Mouse (Mus musculus) R1 (cell line): Measurements from ENCODE around the gene Mrpl55.
"Not testable (repeated sequence)": the region's sequence is repeated elsewhere in the genome, so short reads cannot be mapped to it uniquely, and the experiment has no call there.

Source experiments
- DNase-seq: peaks from one replicate; pipeline ENCODE4 v3.0.0-alpha.2; 2018; ENCODE audit warnings: low read depth, low spot score

The Mrpl55 gene

GRCm38 (mm10) chr11:59191231-59192058 lies 10.8 kb upstream of the Mrpl55 start:
- DNase-seq, result peak; percentile 91

GRCm38 (mm10) chr11:59192059-59192386 lies 10.3 kb upstream of the Mrpl55 start, which contains the start of gene Guk1:
Guk1 (minus strand) TSS chr11:59192212.
- DNase-seq, result no peak

DNA sequence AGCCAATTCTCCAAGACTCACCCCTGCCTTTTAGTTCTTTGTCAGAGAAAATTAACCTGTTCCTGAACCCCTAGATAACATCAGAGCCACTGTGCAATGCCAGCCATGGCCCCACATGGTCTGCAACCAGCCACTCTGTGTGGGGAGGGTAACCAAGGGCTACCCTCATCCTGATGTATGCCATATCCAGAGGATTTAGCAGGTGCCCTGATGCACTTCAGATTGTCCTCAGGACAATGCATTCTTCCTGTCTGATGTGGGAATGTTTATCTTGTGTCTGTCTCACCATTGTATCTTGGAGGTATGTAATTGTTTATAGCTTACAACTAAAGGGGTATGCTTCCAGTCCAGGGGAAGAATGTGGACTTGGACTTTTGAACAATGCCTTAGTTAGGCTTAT lies 6.1 kb upstream of the Mrpl55 start:
- no peak for DNase-seq

- no peak for DNase-seq
These were observed 877 bp upstream of the Mrpl55 start for GRCm38 (mm10) chr11:59201216-59202002.

- DNase-seq, result peak; percentile 94
These were observed 6.0 kb downstream of the Mrpl55 start, which contains the start of gene 2310033P09Rik for GRCm38 (mm10) chr11:59208153-59208831. 2310033P09Rik (plus strand) TSS chr11:59208321.

- peak; percentile 74 for DNase-seq
These were observed 6.7 kb downstream of the Mrpl55 start for GRCm38 (mm10) chr11:59209003-59209441.

- no peak for DNase-seq
These were observed 7.3 kb downstream of the Mrpl55 start for GRCm38 (mm10) chr11:59209580-59209979.

- no peak for DNase-seq
These were observed 7.7 kb downstream of the Mrpl55 start for GRCm38 (mm10) chr11:59210020-59210419.

- DNase-seq, result not testable (repeated sequence)
These were observed 9.3 kb downstream of the Mrpl55 start for GRCm38 (mm10) chr11:59211561-59211960.

GRCm38 (mm10) chr11:59212320-59212719 lies 10.0 kb downstream of the Mrpl55 start:
- DNase-seq, result not testable (repeated sequence)

DNA sequence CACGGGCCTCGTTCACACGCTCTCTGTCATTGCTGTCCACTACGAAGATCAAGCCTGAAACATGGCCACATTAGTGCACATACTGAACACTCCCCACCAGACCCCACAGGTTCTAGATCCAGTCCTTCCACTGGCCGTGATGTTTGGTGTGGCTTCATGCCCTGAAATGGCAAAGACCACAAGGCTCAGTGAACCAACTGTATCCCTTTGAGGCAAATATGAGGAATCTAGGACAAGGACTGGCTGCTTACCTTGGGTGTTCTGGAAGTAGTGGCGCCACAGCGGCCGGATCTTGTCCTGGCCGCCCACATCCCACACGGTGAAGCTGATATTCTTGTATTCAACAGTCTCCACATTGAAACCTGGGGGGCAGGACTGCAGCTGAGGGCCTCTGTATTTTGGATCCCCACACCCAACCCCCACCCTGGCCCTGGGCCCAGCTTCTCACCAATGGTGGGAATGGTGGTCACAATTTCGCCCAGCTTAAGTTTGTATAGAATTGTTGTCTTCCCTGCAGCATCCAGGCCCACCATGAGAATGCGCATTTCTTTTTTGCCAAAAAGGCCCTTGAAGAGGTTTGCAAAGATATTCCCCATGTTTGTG lies 10.7 kb downstream of the Mrpl55 start:
- DNase-seq, result no peak

DNA sequence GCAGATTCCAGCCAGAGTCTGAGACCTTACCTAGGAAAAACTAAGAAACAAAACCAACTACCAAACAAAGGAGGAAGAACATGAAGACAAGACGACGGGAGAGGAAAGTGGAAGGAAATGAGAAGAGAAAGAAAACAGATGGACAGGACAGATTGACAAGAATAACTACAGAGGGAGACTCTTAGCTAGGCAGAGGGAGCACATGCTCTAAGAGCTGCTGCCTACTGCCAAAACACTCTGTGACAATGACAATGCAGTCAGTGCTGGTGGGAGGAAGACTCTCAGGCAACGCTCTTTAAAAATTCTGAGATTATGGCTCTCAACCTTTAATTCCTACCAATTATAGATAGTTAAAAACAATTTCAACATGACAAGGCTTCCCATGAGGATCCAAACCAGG lies 14.7 kb downstream of the Mrpl55 start:
- DNase-seq, result no peak

DNA sequence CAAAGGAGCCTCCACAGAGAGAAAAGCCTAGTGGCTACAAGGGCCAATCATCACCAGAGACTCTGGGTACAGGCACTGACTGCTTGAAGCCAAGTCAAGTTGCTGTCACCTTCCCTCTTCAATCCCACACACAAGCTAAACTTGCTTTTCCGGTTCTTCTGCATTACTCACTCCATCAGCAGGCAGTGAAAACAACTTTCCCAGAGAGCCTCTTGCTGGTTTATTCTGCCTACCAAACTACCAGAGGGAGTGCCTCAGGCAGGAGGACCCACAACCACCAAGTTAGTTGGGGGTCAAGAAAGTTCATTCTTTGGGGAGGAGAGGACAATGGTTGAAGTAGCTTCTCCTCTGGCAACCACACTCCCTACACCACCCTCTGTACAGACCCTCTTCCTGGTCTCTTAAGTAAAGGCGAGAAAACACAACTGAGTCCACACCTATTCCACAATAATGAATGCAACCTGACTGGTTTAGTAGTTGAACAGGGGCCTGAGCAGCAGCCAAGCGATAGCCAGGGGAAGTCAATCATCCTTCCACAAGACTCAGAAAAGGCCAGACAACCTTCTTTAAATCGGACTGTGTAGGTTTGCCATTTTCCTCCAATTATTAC lies 16.2 kb downstream of the Mrpl55 start:
- peak; percentile 85 for DNase-seq

- peak; percentile 86 for DNase-seq
These were observed 16.8 kb downstream of the Mrpl55 start for GRCm38 (mm10) chr11:59219064-59219463.

- no peak for DNase-seq
These were observed 19.3 kb downstream of the Mrpl55 start for GRCm38 (mm10) chr11:59221604-59222003.

- DNase-seq, result no peak
These were observed 20.0 kb downstream of the Mrpl55 start for GRCm38 (mm10) chr11:59222306-59222705.

- DNase-seq, result no peak
These were observed 21.7 kb downstream of the Mrpl55 start for GRCm38 (mm10) chr11:59224025-59224424.

DNA sequence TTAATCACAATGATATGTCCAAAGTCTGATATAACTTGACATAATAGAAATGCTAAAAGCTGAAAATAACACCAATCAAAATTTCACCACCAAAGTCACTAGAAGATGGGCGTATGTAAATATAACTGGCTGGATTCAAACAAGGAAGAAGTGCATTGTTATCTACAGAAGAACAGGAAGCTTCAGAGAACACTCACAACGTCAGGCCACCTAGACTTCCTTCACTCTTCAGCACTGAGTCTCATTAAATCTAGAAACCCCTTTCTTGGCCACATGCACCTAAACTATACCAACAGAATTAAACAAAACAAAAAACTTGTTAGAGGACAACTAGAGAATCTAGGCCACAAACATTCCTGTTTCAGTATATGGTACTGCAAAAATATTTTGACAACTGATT lies 22.2 kb downstream of the Mrpl55 start:
- DNase-seq, result no peak

DNA sequence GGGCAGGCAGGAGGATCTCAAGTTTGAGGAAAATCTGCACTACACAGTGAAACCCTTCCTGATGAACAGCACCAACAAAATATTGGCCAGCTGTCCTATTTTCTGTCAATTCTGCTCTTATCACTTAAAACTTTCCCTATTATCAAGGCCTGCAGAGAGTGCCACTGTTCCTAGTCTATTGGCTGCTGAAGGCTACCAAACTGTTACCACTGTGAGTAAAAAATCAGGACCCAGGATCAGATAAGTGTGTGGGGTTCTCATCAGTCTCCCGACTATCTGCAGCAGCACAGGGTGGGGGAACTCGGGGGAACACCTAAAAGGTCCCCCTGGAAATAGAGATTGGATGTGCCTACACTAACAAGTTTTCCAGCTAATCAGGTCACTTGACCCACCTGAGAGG lies 22.9 kb downstream of the Mrpl55 start:
- DNase-seq, result no peak

GRCm38 (mm10) chr11:59226251-59226650 lies 24.0 kb downstream of the Mrpl55 start:
- DNase-seq, result no peak
